Mouse (Mus musculus) stomach, postnatal 0 days (tissue): ENCODE results near the gene Rasl10b.

Experiments used
- CTCF ChIP-seq: IDR thresholded peaks from 2 replicates; pipeline ENCODE4 v1.5.1; 2016; ENCODE audit warnings: antibody characterized with exemption, low read depth, mild to moderate bottlenecking, moderate library complexity
- EP300 ChIP-seq: optimal IDR thresholded peaks from 2 replicates; pipeline ENCODE3; 2016; ENCODE audit warnings: antibody characterized with exemption

DNA sequence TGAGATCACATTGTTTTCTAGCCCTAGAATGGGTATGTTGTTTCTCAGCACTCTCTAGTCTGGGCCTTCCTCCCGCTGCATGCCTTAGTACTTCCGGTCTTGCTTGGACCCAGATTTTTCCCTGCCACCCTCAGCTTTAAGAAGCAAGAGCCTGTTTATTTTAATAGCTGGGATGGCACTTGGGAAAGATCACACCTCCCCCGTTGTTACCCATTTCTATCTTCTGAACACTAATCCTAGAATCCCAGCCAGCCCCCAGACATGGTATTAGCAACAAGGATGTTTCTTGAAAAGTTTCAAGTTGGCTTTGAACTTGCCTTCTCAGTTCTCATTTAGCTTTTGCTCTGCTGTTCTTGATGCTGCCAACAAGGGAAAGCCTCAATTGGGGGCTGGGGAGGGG, 2.5 kb upstream of the Rasl10b start:
- no peak for TF ChIP-seq CTCF
- TF ChIP-seq EP300: no peak
